Mouse (Mus musculus) hindbrain, embryonic 11.5 days (tissue): ENCODE results near the gene Rnf215. TPM values are rescaled to one million over a fixed set of nuclear protein-coding genes. Genes with fewer than 3 reads are reported as not detected.
"Not testable (repeated sequence)": the region's sequence is repeated elsewhere in the genome, so short reads cannot be mapped to it uniquely, and the experiment has no call there.

Experiments used
- ATAC-seq: fragments of 200-750 bp; cut with Nextera tagmentation; 2 replicates; pipeline ENCODE4 v1.8.0; 2017; ENCODE audit warnings: mild to moderate bottlenecking, moderate TSS enrichment, moderate library complexity; ENCODE audit not compliant: low FRiP score
- DNase-seq: peaks from one replicate; pipeline ENCODE4 v3.0.0-alpha.2; 2015; ENCODE audit warnings: low spot score
- H3K27ac ChIP-seq: fragments of 300-500 bp; sonication (generic); 2 replicates; pipeline ENCODE4 v1.5.1; 2014; ENCODE audit warnings: mild to moderate bottlenecking, low read depth, low read length
- H3K27me3 ChIP-seq: fragments of 300-500 bp; sonication (generic); 2 replicates; pipeline ENCODE4 v1.6.1; 2014; ENCODE audit warnings: mild to moderate bottlenecking, low read length, moderate library complexity, mixed read lengths; ENCODE audit not compliant: control insufficient read depth, insufficient read depth
- H3K36me3 ChIP-seq: fragments of 300-500 bp; sonication (generic); 2 replicates; pipeline ENCODE4 v1.6.1; 2014; ENCODE audit warnings: mild to moderate bottlenecking, low read length, moderate library complexity, mixed read lengths; ENCODE audit not compliant: control insufficient read depth, insufficient read depth
- H3K4me1 ChIP-seq: fragments of 300-500 bp; sonication (generic); replicated peaks from 2 replicates; pipeline ENCODE4 v1.6.1; 2014; ENCODE audit warnings: low read length, mixed read lengths; ENCODE audit not compliant: control insufficient read depth, insufficient read depth
- H3K4me2 ChIP-seq: fragments of 300-500 bp; sonication (generic); replicated peaks from 2 replicates; pipeline ENCODE4 v1.6.1; 2014; ENCODE audit warnings: mild to moderate bottlenecking, low read depth, low read length
- H3K4me3 ChIP-seq: fragments of 300-500 bp; sonication (generic); 2 replicates; pipeline ENCODE4 v1.5.1; 2014; ENCODE audit warnings: low read depth, low read length
- H3K9ac ChIP-seq: fragments of 300-500 bp; sonication (generic); 2 replicates; pipeline ENCODE4 v1.6.1; 2014; ENCODE audit warnings: low read depth, low read length
- H3K9me3 ChIP-seq: fragments of 300-500 bp; sonication (generic); 2 replicates; pipeline ENCODE4 v1.6.1; 2016; ENCODE audit warnings: low read length; ENCODE audit not compliant: control insufficient read depth
- WGBS: fragments of 180-500 bp; shearing (Covaris S2); extraction: QIAGEN DNeasy Blood & Tissue Kit; methylation state at CpG from one replicate; pipeline ENCODE4 v1.1.7; 2014; 5-methylcytosine and 5-hydroxymethylcytosine counted together
- polyA plus RNA-seq: library from polyadenylated mRNA; unstranded; fragments of >200 nt; fragmentation: Nextera tagmentation; extraction: Ambion mirVana; gene quantifications from 2 replicates; pipeline ENCODE4 v1.2.1, GENCODE M21; 2014

The Rnf215 gene
- polyA plus RNA-seq, 1 experiment from 2014 or later: 31.8 TPM

GRCm38 (mm10) chr11:4128461-4128860 is 6.5 kb upstream of the Rnf215 start:
- not testable (repeated sequence) for ATAC-seq, H3K27ac ChIP-seq

DNA sequence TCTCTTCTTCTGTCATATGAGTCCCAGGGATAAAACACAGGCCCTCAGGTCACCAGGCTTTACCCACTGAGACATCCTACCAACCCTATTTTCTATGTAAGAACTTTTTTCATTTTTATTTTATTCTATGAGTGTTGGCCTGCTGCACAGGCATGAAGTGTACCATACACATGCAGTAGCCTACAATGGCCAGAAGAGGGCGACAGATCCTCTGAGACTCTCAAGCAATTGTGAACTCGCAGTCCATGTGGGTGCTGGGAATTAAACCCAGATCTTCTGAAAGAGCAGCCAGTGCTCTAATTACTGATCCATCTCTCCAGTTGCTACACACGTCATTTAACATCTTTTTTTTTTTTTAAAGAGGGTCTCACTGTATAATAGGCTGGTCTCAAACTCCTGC is 1.6 kb upstream of the Rnf215 start:
- Histone ChIP-seq H3K27ac (no peak overlapping the region), H3K36me3 (peaks cover 2% of the 10 kb centered on the region; the same call in 1 of the 2 replicates), H3K4me1 (peaks cover 5% of the 10 kb centered on the region; the same call in 1 of the 2 replicates), H3K4me3 (no peak overlapping the region), H3K9me3 (no peaks in the 10 kb centered on the region), H3K27me3 (no peaks in the 10 kb centered on the region), H3K4me2 (no peak overlapping the region), H3K9ac (no peak overlapping the region)
- ATAC-seq (no peak), DNase-seq (peak; percentile 35)
- 56% methylated on average over 3 of the region's 3 CpGs for WGBS

More at GRCm38 (mm10) chr11:4128461-4128860, 6.5 kb upstream of the Rnf215 start:
- not testable (repeated sequence) for H3K36me3 ChIP-seq, DNase-seq, H3K4me1 ChIP-seq, H3K4me3 ChIP-seq, H3K4me2 ChIP-seq, H3K9ac ChIP-seq, H3K27me3 ChIP-seq, H3K9me3 ChIP-seq
- WGBS: 91% methylated on average over 4 of the region's 4 CpGs

GRCm38 (mm10) chr11:4134400-4134799 is 602 bp upstream of the Rnf215 start:
- no peaks in the 10 kb centered on the region for H3K27me3 ChIP-seq
- DNase-seq: no peak
- H3K4me3 ChIP-seq: no peak overlapping the region
- WGBS: 60% methylated on average over 6 of the region's 6 CpGs
- no peak; the same call in 1 of the 2 replicates for ATAC-seq
- no peaks in the 10 kb centered on the region for H3K9me3 ChIP-seq
- H3K9ac ChIP-seq: no peak overlapping the region
- peaks cover 2% of the 10 kb centered on the region; the same call in 1 of the 2 replicates for H3K36me3 ChIP-seq
- H3K27ac ChIP-seq: no peak overlapping the region
- H3K4me2 ChIP-seq: no peak overlapping the region
- peaks cover 5% of the 10 kb centered on the region; the same call in 1 of the 2 replicates for H3K4me1 ChIP-seq

DNA sequence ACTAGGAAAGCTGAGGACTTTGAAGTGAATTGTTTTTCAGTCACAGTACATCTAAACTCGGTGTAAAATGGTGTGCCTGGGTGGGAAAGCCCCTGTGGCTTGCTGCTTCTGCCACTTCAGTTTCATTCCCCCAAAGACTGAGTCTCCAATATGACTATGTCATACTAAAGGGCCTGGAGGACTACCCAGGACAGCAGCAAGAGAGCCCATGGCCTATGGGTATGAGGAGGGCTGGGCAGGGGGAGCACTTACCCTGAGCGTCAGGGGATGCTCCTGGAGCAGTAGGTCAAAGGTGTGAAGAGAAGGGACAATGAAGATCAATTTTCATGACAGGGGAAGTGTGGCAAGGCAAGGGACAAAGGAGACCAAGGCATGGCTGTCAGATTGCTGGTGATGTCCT is 4.0 kb downstream of the Rnf215 start:
- WGBS: 68% methylated on average over 2 of the region's 2 CpGs
- Histone ChIP-seq H3K9me3 (no peaks in the 10 kb centered on the region), H3K9ac (no peak overlapping the region), H3K27ac (no peak overlapping the region), H3K27me3 (no peaks in the 10 kb centered on the region), H3K36me3 (peaks cover 5% of the 10 kb centered on the region; the same call in 1 of the 2 replicates), H3K4me3 (no peak overlapping the region), H3K4me2 (no peak overlapping the region), H3K4me1 (peaks cover 5% of the 10 kb centered on the region; the same call in 1 of the 2 replicates)
- DNase-seq (no peak), ATAC-seq (no peak)

GRCm38 (mm10) chr11:4141505-4141904 is 6.5 kb downstream of the Rnf215 start:
- Histone ChIP-seq H3K9me3 (no peaks in the 10 kb centered on the region), H3K9ac (no peak overlapping the region), H3K27me3 (no peaks in the 10 kb centered on the region), H3K4me2 (no peak overlapping the region), H3K27ac (no peak overlapping the region), H3K4me1 (no peaks in the 10 kb centered on the region; the same call in 1 of the 2 replicates), H3K4me3 (no peak overlapping the region), H3K36me3 (peaks cover 5% of the 10 kb centered on the region; the same call in 1 of the 2 replicates)
- ATAC-seq (no peak), DNase-seq (no peak)

DNA sequence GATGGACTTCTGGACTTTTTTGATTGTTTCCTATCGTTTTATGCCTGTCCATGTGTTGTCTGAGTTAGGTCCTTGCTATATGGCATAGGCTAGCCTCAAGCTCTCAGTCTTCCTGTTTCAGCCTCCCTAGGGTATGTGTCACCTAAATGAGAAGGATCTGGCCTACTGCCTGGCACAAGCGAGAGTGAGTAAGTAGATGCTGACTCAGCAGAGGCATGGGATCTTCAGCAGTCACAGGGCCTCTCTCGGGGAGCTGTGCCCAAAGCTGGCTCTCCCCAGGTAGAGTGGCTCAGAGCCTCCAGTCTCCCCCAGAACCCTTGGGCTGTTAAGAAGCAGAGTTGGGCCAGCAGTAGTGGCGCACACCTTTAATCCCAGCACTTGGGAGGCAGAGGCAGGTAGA is 7.3 kb downstream of the Rnf215 start:
- H3K4me1 ChIP-seq: no peaks in the 10 kb centered on the region
- H3K4me3 ChIP-seq: no peak overlapping the region
- H3K9me3 ChIP-seq: no peaks in the 10 kb centered on the region
- H3K27ac ChIP-seq: no peak overlapping the region
- ATAC-seq (no peak), DNase-seq (no peak)
- 86% methylated on average over 4 of the region's 4 CpGs for WGBS
- peaks cover 5% of the 10 kb centered on the region; the same call in 1 of the 2 replicates for H3K36me3 ChIP-seq
- H3K27me3 ChIP-seq: no peaks in the 10 kb centered on the region
- no peak overlapping the region for H3K9ac ChIP-seq
- H3K4me2 ChIP-seq: no peak overlapping the region

- Histone ChIP-seq H3K4me2 (no peak overlapping the region), H3K4me1 (no peaks in the 10 kb centered on the region), H3K9ac (no peak overlapping the region), H3K27me3 (no peaks in the 10 kb centered on the region), H3K27ac (no peak overlapping the region), H3K36me3 (peaks cover 3% of the 10 kb centered on the region; the same call in 1 of the 2 replicates), H3K9me3 (no peaks in the 10 kb centered on the region), H3K4me3 (no peak overlapping the region)
- 93% methylated on average over 21 of the region's 21 CpGs for WGBS
- DNase-seq (no peak), ATAC-seq (no peak)
Measured at GRCm38 (mm10) chr11:4143281-4144062, 8.5 kb downstream of the Rnf215 start.

GRCm38 (mm10) chr11:4146381-4146780 is 11.4 kb downstream of the Rnf215 start:
- Histone ChIP-seq H3K27ac (no peak overlapping the region), H3K27me3 (no peaks in the 10 kb centered on the region), H3K4me2 (no peak overlapping the region), H3K4me1 (no peaks in the 10 kb centered on the region), H3K36me3 (no peaks in the 10 kb centered on the region), H3K9me3 (no peaks in the 10 kb centered on the region), H3K4me3 (no peak overlapping the region), H3K9ac (no peak overlapping the region)
- ATAC-seq (no peak), DNase-seq (no peak)
- 78% methylated on average over 6 of the region's 6 CpGs for WGBS

DNA sequence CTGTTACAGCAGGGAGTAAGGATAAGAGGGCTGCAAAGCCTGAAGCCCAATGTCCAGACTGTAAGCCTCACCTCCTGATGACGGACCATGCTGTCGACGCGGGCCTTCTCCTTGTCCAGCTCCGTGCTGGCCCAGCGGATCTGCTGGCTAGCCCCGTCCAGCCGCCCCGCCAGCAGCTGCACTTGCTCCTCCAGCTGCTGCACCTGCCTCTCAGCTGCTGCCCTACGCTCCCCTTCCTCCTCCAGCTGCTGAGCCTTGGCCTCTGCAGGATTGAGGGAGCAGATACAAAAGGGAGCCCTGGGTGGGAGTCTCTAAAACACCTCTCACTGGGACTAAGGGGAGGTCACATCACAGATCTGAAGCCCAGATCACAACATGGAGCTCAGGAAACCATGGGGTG is 12.1 kb downstream of the Rnf215 start:
- WGBS: 90% methylated on average over 10 of the region's 10 CpGs
- H3K36me3 ChIP-seq: no peaks in the 10 kb centered on the region
- no peak overlapping the region for H3K9ac ChIP-seq
- H3K4me2 ChIP-seq: no peak overlapping the region
- no peaks in the 10 kb centered on the region for H3K27me3 ChIP-seq
- H3K4me3 ChIP-seq: no peak overlapping the region
- no peaks in the 10 kb centered on the region for H3K9me3 ChIP-seq
- H3K4me1 ChIP-seq: no peaks in the 10 kb centered on the region
- no peak overlapping the region for H3K27ac ChIP-seq
- ATAC-seq: no peak
- DNase-seq: no peak
